Mouse (Mus musculus) gastrocnemius, adult 18-20 months (tissue): ENCODE measurements at regions not wholly inside any gene's neighbourhood (a gene's known extent, or its start where the extent isn't known, plus 50 kb on each side); places are given as distances from the start of the nearest gene placed in this dataset.

ENCODE experiments used
- DNase-seq: peaks from one replicate; pipeline ENCODE4 v3.0.0; 2021; ENCODE audit warnings: low spot score

GRCm38 (mm10) chr4:12538694-12539121, 366.9 kb upstream of the Fam92a start:
- DNase-seq: peak; percentile 21

GRCm38 (mm10) chr4:12538043-12538442, 366.2 kb upstream of the Fam92a start:
- no peak for DNase-seq

- DNase-seq: no peak
Measured at GRCm38 (mm10) chr4:12534151-12534550, 362.3 kb upstream of the Fam92a start.

- no peak for DNase-seq
Measured at GRCm38 (mm10) chr4:12532961-12533360, 361.1 kb upstream of the Fam92a start.

- DNase-seq: no peak
Measured at GRCm38 (mm10) chr4:12522358-12522757, 350.5 kb upstream of the Fam92a start.

GRCm38 (mm10) chr4:12521246-12521645, 349.4 kb upstream of the Fam92a start:
- no peak for DNase-seq

GRCm38 (mm10) chr4:12516497-12516896, 344.7 kb upstream of the Fam92a start:
- DNase-seq: no peak

- DNase-seq: peak; percentile 76
Measured at GRCm38 (mm10) chr4:12511656-12512385, 340.0 kb upstream of the Fam92a start.

- no peak for DNase-seq
Measured at GRCm38 (mm10) chr4:12506851-12507551, 335.2 kb upstream of the Fam92a start.

- DNase-seq: no peak
Measured at GRCm38 (mm10) chr4:12501086-12501485, 329.3 kb upstream of the Fam92a start.

- no peak for DNase-seq
Measured at GRCm38 (mm10) chr4:12498426-12498825, 326.6 kb upstream of the Fam92a start.

- DNase-seq: no peak
Measured at GRCm38 (mm10) chr4:12492468-12492867, 320.7 kb upstream of the Fam92a start.

GRCm38 (mm10) chr4:12491306-12491705, 319.5 kb upstream of the Fam92a start:
- peak; percentile 39 for DNase-seq

GRCm38 (mm10) chr4:12490066-12490465, 318.3 kb upstream of the Fam92a start:
- no peak for DNase-seq

- no peak for DNase-seq
Measured at GRCm38 (mm10) chr4:12489358-12489757, 317.5 kb upstream of the Fam92a start.

GRCm38 (mm10) chr4:12481481-12481880, 309.7 kb upstream of the Fam92a start:
- DNase-seq: no peak

GRCm38 (mm10) chr4:12476717-12477116, 304.9 kb upstream of the Fam92a start:
- no peak for DNase-seq

GRCm38 (mm10) chr4:12474981-12475568, 303.3 kb upstream of the Fam92a start:
- no peak for DNase-seq

- no peak for DNase-seq
Measured at GRCm38 (mm10) chr4:12474421-12474820, 302.6 kb upstream of the Fam92a start.

- no peak for DNase-seq
Measured at GRCm38 (mm10) chr4:12461701-12462100, 289.9 kb upstream of the Fam92a start.

- no peak for DNase-seq
Measured at GRCm38 (mm10) chr4:12461251-12461650, 289.4 kb upstream of the Fam92a start.

GRCm38 (mm10) chr4:12457978-12458597, 286.3 kb upstream of the Fam92a start:
- DNase-seq: no peak
